Mouse (Mus musculus): Measurements from ENCODE around the gene Smoc1. TPM values are rescaled to one million over a fixed set of nuclear protein-coding genes. Genes with fewer than 3 reads are reported as not detected.
A peak's percentile ranks its signal among the peaks of the same experiment; 100 is the strongest.

Smoc1 gene
- polyA plus RNA-seq, 1 experiment from 2014 or later = 15.1 TPM

GRCm38 (mm10) chr12:80998528-80999221 lies 27.9 kb upstream of the Smoc1 start:
- Histone ChIP-seq H3K4me1 (peaks cover 9% of the 10 kb centered on the region), H3K4me3 (replicated peaks) (peak overlapping the region; percentile 29), H3K36me3 (no peaks in the 10 kb centered on the region), H3K9me3 (replicated peaks) (no peaks in the 10 kb centered on the region), H3K27ac (replicated peaks) (no peak overlapping the region), H3K9ac (replicated peaks) (0 out of 2 replicates have a peak overlapping the region, but pooled peaks have one; percentile 6), H3K4me2 (peak overlapping the region; percentile 47), H3K27me3 (replicated peaks) (peaks cover 11% of the 10 kb centered on the region; the same call in 1 of the 2 replicates)
- WGBS = 2% methylated on average over 33 of the region's 33 CpGs
- no peak for ATAC-seq (ENCODE audit: low FRiP score)

GRCm38 (mm10) chr12:81000924-81001323 lies 25.7 kb upstream of the Smoc1 start:
- 73% methylated on average over 4 of the region's 4 CpGs for WGBS
- no peak overlapping the region for H3K9ac ChIP-seq (replicated peaks)
- no peak for ATAC-seq (ENCODE audit: low FRiP score)

GRCm38 (mm10) chr12:81002841-81003635 lies 23.6 kb upstream of the Smoc1 start:
- peaks cover 11% of the 10 kb centered on the region; the same call in 1 of the 2 replicates for H3K27me3 ChIP-seq (replicated peaks)
- WGBS = 8% methylated on average over 13 of the region's 13 CpGs
- H3K9me3 ChIP-seq (replicated peaks) = no peaks in the 10 kb centered on the region
- H3K9ac ChIP-seq (replicated peaks) = no peak overlapping the region
- H3K4me2 ChIP-seq = no peak overlapping the region
- no peak overlapping the region for H3K4me3 ChIP-seq (replicated peaks)
- no peak overlapping the region for H3K27ac ChIP-seq (replicated peaks)
- H3K4me1 ChIP-seq = peaks cover 9% of the 10 kb centered on the region
- no peak for ATAC-seq (ENCODE audit: low FRiP score)
- H3K36me3 ChIP-seq = no peaks in the 10 kb centered on the region

More at GRCm38 (mm10) chr12:81000924-81001323, 25.7 kb upstream of the Smoc1 start:
- H3K4me3 ChIP-seq (replicated peaks) = no peak overlapping the region
- H3K9me3 ChIP-seq (replicated peaks) = no peaks in the 10 kb centered on the region
- peaks cover 9% of the 10 kb centered on the region for H3K4me1 ChIP-seq
- peaks cover 11% of the 10 kb centered on the region; the same call in 1 of the 2 replicates for H3K27me3 ChIP-seq (replicated peaks)
- no peak overlapping the region for H3K4me2 ChIP-seq
- H3K36me3 ChIP-seq = no peaks in the 10 kb centered on the region
- no peak overlapping the region for H3K27ac ChIP-seq (replicated peaks)

- Histone ChIP-seq H3K36me3 (no peaks in the 10 kb centered on the region), H3K27ac (replicated peaks) (no peak overlapping the region), H3K4me1 (peaks cover 5% of the 10 kb centered on the region; the same call in 1 of the 2 replicates), H3K9me3 (replicated peaks) (no peaks in the 10 kb centered on the region), H3K27me3 (replicated peaks) (no peaks in the 10 kb centered on the region), H3K4me3 (replicated peaks) (no peak overlapping the region), H3K4me2 (no peak overlapping the region), H3K9ac (replicated peaks) (0 out of 2 replicates have a peak overlapping the region, but pooled peaks have one; percentile 7)
- WGBS = 13% methylated on average over 3 of the region's 3 CpGs
- no peak for ATAC-seq (ENCODE audit: low FRiP score)
Measured at GRCm38 (mm10) chr12:81009813-81010212, 16.8 kb upstream of the Smoc1 start.

GRCm38 (mm10) chr12:81011994-81012393 lies 14.6 kb upstream of the Smoc1 start:
- 92% methylated on average over 2 of the region's 2 CpGs for WGBS
- H3K27me3 ChIP-seq (replicated peaks) = no peaks in the 10 kb centered on the region
- ATAC-seq (ENCODE audit: low FRiP score) = no peak
- H3K4me1 ChIP-seq = peaks cover 5% of the 10 kb centered on the region; the same call in 1 of the 2 replicates
- no peaks in the 10 kb centered on the region for H3K36me3 ChIP-seq
- no peak overlapping the region for H3K27ac ChIP-seq (replicated peaks)
- H3K9ac ChIP-seq (replicated peaks) = no peak overlapping the region
- H3K9me3 ChIP-seq (replicated peaks) = no peaks in the 10 kb centered on the region
- H3K4me2 ChIP-seq = no peak overlapping the region
- no peak overlapping the region for H3K4me3 ChIP-seq (replicated peaks)

GRCm38 (mm10) chr12:81013496-81013895 lies 13.1 kb upstream of the Smoc1 start:
- peaks cover 5% of the 10 kb centered on the region; the same call in 1 of the 2 replicates for H3K4me1 ChIP-seq
- no peak for ATAC-seq (ENCODE audit: low FRiP score)
- WGBS = 83% methylated on average over 11 of the region's 11 CpGs
- no peak overlapping the region for H3K27ac ChIP-seq (replicated peaks)
- H3K36me3 ChIP-seq = no peaks in the 10 kb centered on the region
- no peaks in the 10 kb centered on the region for H3K9me3 ChIP-seq (replicated peaks)
- H3K9ac ChIP-seq (replicated peaks) = no peak overlapping the region
- no peak overlapping the region for H3K4me3 ChIP-seq (replicated peaks)
- no peak overlapping the region for H3K4me2 ChIP-seq
- no peaks in the 10 kb centered on the region for H3K27me3 ChIP-seq (replicated peaks)

GRCm38 (mm10) chr12:81017624-81018023 lies 9.0 kb upstream of the Smoc1 start:
- H3K27me3 ChIP-seq (replicated peaks) = no peaks in the 10 kb centered on the region
- no peak overlapping the region for H3K27ac ChIP-seq (replicated peaks)
- no peak overlapping the region for H3K4me2 ChIP-seq
- no peaks in the 10 kb centered on the region for H3K4me1 ChIP-seq
- ATAC-seq (ENCODE audit: low FRiP score) = no peak
- H3K9me3 ChIP-seq (replicated peaks) = no peaks in the 10 kb centered on the region
- H3K9ac ChIP-seq (replicated peaks) = no peak overlapping the region
- 88% methylated on average over 12 of the region's 12 CpGs for WGBS
- H3K36me3 ChIP-seq = no peaks in the 10 kb centered on the region
- H3K4me3 ChIP-seq (replicated peaks) = no peak overlapping the region

GRCm38 (mm10) chr12:81018516-81019279 lies 7.9 kb upstream of the Smoc1 start:
- H3K4me3 ChIP-seq (replicated peaks) = no peak overlapping the region
- no peaks in the 10 kb centered on the region for H3K27me3 ChIP-seq (replicated peaks)
- ATAC-seq (ENCODE audit: low FRiP score) = no peak
- H3K9me3 ChIP-seq (replicated peaks) = no peaks in the 10 kb centered on the region
- 88% methylated on average over 20 of the region's 20 CpGs for whole genome bisulfite sequencing
- H3K4me2 ChIP-seq = no peak overlapping the region
- H3K9ac ChIP-seq (replicated peaks) = no peak overlapping the region
- no peaks in the 10 kb centered on the region for H3K36me3 ChIP-seq
- no peak overlapping the region for H3K27ac ChIP-seq (replicated peaks)
- H3K4me1 ChIP-seq = no peaks in the 10 kb centered on the region

- Histone ChIP-seq H3K27me3 (replicated peaks) (no peaks in the 10 kb centered on the region), H3K9me3 (replicated peaks) (no peaks in the 10 kb centered on the region), H3K4me3 (replicated peaks) (no peak overlapping the region), H3K4me2 (no peak overlapping the region), H3K27ac (replicated peaks) (no peak overlapping the region), H3K36me3 (no peaks in the 10 kb centered on the region), H3K9ac (replicated peaks) (no peak overlapping the region), H3K4me1 (no peaks in the 10 kb centered on the region)
- 89% methylated on average over 7 of the region's 7 CpGs for WGBS
- ATAC-seq (ENCODE audit: low FRiP score) = no peak
Measured at GRCm38 (mm10) chr12:81019280-81019935, 7.2 kb upstream of the Smoc1 start.

- H3K4me2 ChIP-seq = no peak overlapping the region
- ATAC-seq (ENCODE audit: low FRiP score) = no peak
- H3K4me3 ChIP-seq (replicated peaks) = no peak overlapping the region
- peaks cover 28% of the 10 kb centered on the region for H3K4me1 ChIP-seq
- H3K9me3 ChIP-seq (replicated peaks) = no peaks in the 10 kb centered on the region
- no peak overlapping the region for H3K9ac ChIP-seq (replicated peaks)
- no peaks in the 10 kb centered on the region for H3K36me3 ChIP-seq
- peaks cover 8% of the 10 kb centered on the region for H3K27me3 ChIP-seq (replicated peaks)
- WGBS = 80% methylated on average over 7 of the region's 7 CpGs
- no peak overlapping the region for H3K27ac ChIP-seq (replicated peaks)
Measured at GRCm38 (mm10) chr12:81024407-81024806, 2.2 kb upstream of the Smoc1 start.

- ATAC-seq (ENCODE audit: low FRiP score) = no peak
- Histone ChIP-seq H3K27me3 (replicated peaks) (peaks cover 8% of the 10 kb centered on the region), H3K9me3 (replicated peaks) (no peaks in the 10 kb centered on the region), H3K36me3 (no peaks in the 10 kb centered on the region), H3K4me1 (peaks cover 28% of the 10 kb centered on the region), H3K4me2 (no peak overlapping the region), H3K9ac (replicated peaks) (no peak overlapping the region), H3K27ac (replicated peaks) (no peak overlapping the region), H3K4me3 (replicated peaks) (no peak overlapping the region)
- WGBS = 71% methylated on average over 2 of the region's 2 CpGs
Measured at GRCm38 (mm10) chr12:81024993-81025392, 1.6 kb upstream of the Smoc1 start.

Measured in neural tube, embryonic 15.5 days (tissue).